Mouse (Mus musculus) lung, embryonic 14.5 days (tissue): ENCODE results near the gene Nkx2-4. TPM values are rescaled to one million over a fixed set of nuclear protein-coding genes. Genes with fewer than 3 reads are reported as not detected.

ENCODE experiments used
- ATAC-seq: fragments of 200-750 bp; cut with Nextera tagmentation; 2 replicates; pipeline ENCODE4 v1.8.0; 2017; ENCODE audit warnings: mild to moderate bottlenecking, moderate TSS enrichment, moderate library complexity; ENCODE audit not compliant: insufficient read depth
- DNase-seq: peaks from one replicate; pipeline ENCODE4 v3.0.0-alpha.2; 2015
- H3K27ac ChIP-seq: fragments of 300-500 bp; sonication (generic); 2 replicates; pipeline ENCODE4 v1.5.1; 2014; ENCODE audit warnings: low read depth, mild to moderate bottlenecking, moderate library complexity
- H3K27me3 ChIP-seq: fragments of 300-500 bp; sonication (generic); 2 replicates; pipeline ENCODE4 v1.6.1; 2014; ENCODE audit warnings: low read length, control low read depth; ENCODE audit not compliant: insufficient read depth
- H3K36me3 ChIP-seq: fragments of 300-500 bp; sonication (generic); 2 replicates; pipeline ENCODE4 v1.6.1; 2014; ENCODE audit warnings: control low read depth; ENCODE audit not compliant: insufficient read depth
- H3K4me1 ChIP-seq: fragments of 300-500 bp; sonication (generic); 2 replicates; pipeline ENCODE4 v1.6.1; 2014; ENCODE audit warnings: antibody characterized with exemption, control low read depth; ENCODE audit not compliant: insufficient read depth
- H3K4me2 ChIP-seq: fragments of 300-500 bp; sonication (generic); 2 replicates; pipeline ENCODE4 v1.6.1; 2014; ENCODE audit warnings: mild to moderate bottlenecking
- H3K4me3 ChIP-seq: fragments of 300-500 bp; sonication (generic); 2 replicates; pipeline ENCODE4 v1.5.1; 2014; ENCODE audit warnings: low read depth, low read length
- H3K9ac ChIP-seq: fragments of 300-500 bp; sonication (generic); 2 replicates; pipeline ENCODE4 v1.6.1; 2014
- H3K9me3 ChIP-seq: fragments of 300-500 bp; sonication (generic); 2 replicates; pipeline ENCODE4 v1.6.1; 2016; ENCODE audit warnings: low read depth, low read length, control low read depth
- CTCF ChIP-seq: IDR thresholded peaks from 2 replicates; pipeline ENCODE4 v1.5.1; 2016; ENCODE audit warnings: antibody characterized with exemption, low read depth
- WGBS: fragments of 180-500 bp; shearing (Covaris S2); extraction: QIAGEN DNeasy Blood & Tissue Kit; methylation state at CpG from one replicate; pipeline ENCODE4 v1.1.7; 2014; 5-methylcytosine and 5-hydroxymethylcytosine counted together
- polyA plus RNA-seq: library from polyadenylated mRNA; unstranded; fragments of >200 nt; fragmentation: Nextera tagmentation; extraction: Ambion mirVana; gene quantifications from 2 replicates; pipeline ENCODE4 v1.2.1, GENCODE M21; 2014

Gene Nkx2-4
- polyA plus RNA-seq, 1 experiment from 2014 or later: not detected

GRCm38 (mm10) chr2:147053229-147053892, 31.9 kb downstream of the Nkx2-4 start:
- ATAC-seq (no peak), DNase-seq (no peak)
- TF ChIP-seq CTCF: no peak
- no peaks in the 10 kb centered on the region for H3K4me1 ChIP-seq
- no peaks in the 10 kb centered on the region for H3K9me3 ChIP-seq
- peaks cover 64% of the 10 kb centered on the region for H3K36me3 ChIP-seq
- no peak overlapping the region for H3K4me2 ChIP-seq
- H3K27me3 ChIP-seq: no peaks in the 10 kb centered on the region
- H3K9ac ChIP-seq: no peak overlapping the region
- WGBS: 83% methylated on average over 2 of the region's 2 CpGs
- H3K27ac ChIP-seq: no peak overlapping the region
- no peak overlapping the region for H3K4me3 ChIP-seq

- no peak for TF ChIP-seq CTCF
- H3K36me3 ChIP-seq: peaks cover 70% of the 10 kb centered on the region
- no peak overlapping the region for H3K9ac ChIP-seq
- no peaks in the 10 kb centered on the region for H3K27me3 ChIP-seq
- no peak overlapping the region for H3K4me2 ChIP-seq
- H3K9me3 ChIP-seq: no peaks in the 10 kb centered on the region
- DNase-seq (no peak), ATAC-seq (no peak)
- WGBS: 82% methylated on average over 3 of the region's 3 CpGs
- no peak overlapping the region for H3K4me3 ChIP-seq
- no peaks in the 10 kb centered on the region for H3K4me1 ChIP-seq
- H3K27ac ChIP-seq: no peak overlapping the region
Measured at GRCm38 (mm10) chr2:147047051-147047450, 38.2 kb downstream of the Nkx2-4 start.

GRCm38 (mm10) chr2:147035864-147036263, 49.4 kb downstream of the Nkx2-4 start:
- peaks cover 42% of the 10 kb centered on the region for H3K36me3 ChIP-seq
- no peak overlapping the region for H3K4me2 ChIP-seq
- no peaks in the 10 kb centered on the region for H3K9me3 ChIP-seq
- H3K4me3 ChIP-seq: no peak overlapping the region
- H3K4me1 ChIP-seq: no peaks in the 10 kb centered on the region
- ATAC-seq (no peak), DNase-seq (no peak)
- H3K27ac ChIP-seq: no peak overlapping the region
- WGBS: 92% methylated on average over 2 of the region's 2 CpGs
- no peak overlapping the region for H3K9ac ChIP-seq
- no peak for TF ChIP-seq CTCF
- H3K27me3 ChIP-seq: no peaks in the 10 kb centered on the region

Other genes with a start within 250 kb of the Nkx2-4 start
- gene Kiz, start 229.6 kb downstream of the Nkx2-4 start, polyA plus RNA-seq: 30.8 and 31.6 TPM in 2 replicates
- 103 and 104 TPM in 2 replicates for gene Xrn2, start 72.4 kb downstream of the Nkx2-4 start, polyA plus RNA-seq
- gene Nkx2-2, start 108.8 kb upstream of the Nkx2-4 start, polyA plus RNA-seq: not detected in 2 replicates